Mouse (Mus musculus) thymus, postnatal 36 days (tissue): ENCODE measurements around the gene Xlr3a.
"Not testable (repeated sequence)": the region's sequence is repeated elsewhere in the genome, so short reads cannot be mapped to it uniquely, and the experiment has no call there.

Experiments used
- DNase-seq, 2 experiments: peaks; one replicate each; pipeline ENCODE4 v3.0.0; 2022; ENCODE audit warnings: mixed read lengths in 2 of 2

Gene Xlr3a

DNA sequence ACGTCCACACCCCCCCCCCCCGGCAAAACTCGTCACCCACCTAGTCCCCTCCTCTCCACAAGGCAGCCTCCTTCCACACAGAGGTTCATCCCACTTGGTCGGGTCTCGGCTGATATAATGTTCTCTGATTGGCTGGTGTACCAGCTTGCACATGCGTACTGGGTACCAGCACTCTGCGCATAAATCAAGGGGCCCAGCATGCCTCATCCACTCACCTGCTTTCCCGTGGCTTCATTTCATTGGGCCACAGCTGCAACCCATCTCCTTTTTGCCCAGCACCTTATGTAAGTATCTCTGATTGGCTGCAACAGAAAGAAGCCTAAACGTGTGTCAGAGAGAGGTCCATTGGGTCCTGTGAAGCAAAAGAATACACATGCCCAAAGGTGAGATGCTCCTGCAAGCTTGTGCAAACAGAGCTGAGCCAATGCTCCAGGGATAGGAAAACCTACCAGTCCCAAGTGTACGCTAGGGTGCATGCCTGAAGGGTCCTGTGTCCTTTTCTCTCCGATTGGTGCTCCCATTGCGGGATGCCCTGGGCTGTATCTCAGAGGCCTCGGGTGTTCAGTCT, at the start of gene Xlr3a:
Xlr3a (minus strand) TSS at position 155 of the 568 bp plus-strand sequence.
- DNase-seq, result not testable (repeated sequence)

DNA sequence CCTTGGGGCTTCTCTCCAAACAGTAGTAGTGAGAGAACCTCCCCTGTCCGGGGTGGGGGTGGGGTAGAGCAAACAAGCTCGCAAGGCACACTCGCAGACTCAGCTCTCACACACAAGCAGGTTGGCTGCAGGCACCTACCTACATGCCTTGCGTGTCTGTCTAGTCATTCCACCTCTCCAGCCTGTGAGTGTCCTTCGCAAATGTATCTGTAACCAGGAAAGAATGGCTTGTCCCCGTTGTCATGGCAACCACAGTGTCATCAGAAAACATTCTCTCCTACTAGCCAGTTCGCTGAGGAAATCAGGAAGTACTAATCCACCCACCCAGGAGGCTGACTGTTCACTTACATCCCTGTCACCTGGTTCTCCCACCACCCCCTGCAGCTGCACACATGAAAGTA, 46.3 kb upstream of the Xlr3a start:
- not testable (repeated sequence) for DNase-seq

DNA sequence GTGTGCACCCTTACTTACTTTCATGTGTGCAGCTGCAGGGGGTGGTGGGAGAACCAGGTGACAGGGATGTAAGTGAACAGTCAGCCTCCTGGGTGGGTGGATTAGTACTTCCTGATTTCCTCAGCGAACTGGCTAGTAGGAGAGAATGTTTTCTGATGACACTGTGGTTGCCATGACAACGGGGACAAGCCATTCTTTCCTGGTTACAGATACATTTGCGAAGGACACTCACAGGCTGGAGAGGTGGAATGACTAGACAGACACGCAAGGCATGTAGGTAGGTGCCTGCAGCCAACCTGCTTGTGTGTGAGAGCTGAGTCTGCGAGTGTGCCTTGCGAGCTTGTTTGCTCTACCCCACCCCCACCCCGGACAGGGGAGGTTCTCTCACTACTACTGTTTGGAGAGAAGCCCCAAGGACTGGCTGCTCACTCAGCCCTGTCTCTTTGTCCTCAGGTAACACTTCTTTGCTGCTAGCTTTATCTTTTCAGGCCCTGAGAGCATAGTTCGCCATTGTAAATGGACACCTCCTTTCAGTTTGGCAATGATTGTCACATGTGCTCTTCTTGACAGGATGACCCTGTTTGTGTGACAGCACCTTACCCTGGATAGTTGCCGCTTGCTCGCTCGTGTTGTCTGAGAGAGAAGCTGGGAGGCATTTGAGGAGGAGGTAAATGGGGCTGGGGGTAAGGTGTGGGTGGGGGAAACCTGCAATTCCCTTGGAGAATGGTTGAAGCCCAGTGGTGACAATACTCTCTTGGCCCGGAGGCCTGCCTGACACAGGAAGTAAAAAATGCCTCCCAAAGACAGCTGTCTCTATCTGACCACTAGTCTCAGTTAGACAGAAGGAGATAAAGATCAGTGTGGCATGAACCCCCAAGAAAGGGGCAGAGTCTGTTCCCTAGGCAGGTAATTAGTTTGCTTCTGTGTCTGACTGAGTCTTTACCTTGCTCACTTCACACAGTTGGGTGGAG, 26.2 kb upstream of the Xlr3a start:
- DNase-seq, result not testable (repeated sequence)

DNA sequence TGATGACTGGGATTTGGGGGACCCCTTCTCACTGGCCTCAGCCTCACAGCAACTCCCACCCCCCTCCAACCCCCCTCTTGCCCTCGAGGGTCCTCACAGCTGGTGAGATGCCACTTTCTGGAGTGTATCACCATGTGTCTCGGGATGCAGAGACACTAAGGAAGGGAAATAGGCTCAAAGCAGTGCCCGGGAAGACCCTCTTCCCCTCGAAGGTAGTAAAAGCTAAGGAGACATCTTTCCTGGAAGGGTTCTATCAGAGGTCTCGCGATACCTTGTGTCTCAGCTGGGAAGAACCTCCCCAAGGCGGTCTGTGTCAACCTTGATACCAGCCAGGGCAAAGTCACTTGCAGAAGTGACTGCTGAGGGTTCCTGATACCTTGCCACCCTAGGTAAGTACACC, 19.9 kb upstream of the Xlr3a start, which contains the start of gene Gm14685:
Gm14685 (plus strand) TSS at position 301 of the 400 bp plus-strand sequence.
- DNase-seq, result not testable (repeated sequence)

DNA sequence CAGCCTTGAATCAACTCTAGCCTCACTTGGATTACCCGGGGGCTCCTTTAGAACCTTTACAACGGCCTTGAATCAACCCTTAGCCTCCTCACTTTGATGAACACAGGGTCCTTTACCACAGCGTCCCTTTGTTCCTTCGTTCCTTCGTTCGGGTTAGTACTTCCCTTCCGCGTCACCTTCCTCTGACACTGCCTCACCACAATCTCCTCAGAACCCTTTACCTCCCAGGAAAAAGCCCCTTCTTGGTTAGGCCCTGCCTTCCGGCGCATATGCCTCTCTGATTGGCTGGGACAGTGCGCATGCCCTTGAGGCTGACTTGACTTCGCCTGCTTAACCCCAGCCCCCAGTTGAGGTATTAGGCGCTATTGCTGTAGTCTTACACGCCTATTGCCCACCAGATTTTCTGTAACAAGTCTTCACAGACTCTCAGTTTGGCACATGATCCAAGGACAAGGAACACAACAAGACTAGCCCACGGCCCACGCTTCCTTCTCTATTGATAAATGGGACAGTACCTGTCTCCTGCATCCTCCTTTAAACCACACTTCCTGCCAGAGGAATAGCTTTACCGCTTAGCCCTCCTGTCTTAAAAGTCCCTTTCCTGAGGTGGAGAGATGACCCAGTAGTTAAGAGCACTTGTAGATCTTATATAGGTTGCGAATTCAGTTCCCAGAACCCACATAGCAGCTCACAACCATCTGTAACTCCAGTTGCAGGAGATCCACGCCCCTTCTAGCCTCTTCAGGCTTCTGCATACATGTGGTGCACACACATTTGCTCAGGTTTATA, 14.4 kb downstream of the Xlr3a start, which contains the start of gene Xlr4a:
Xlr4a (minus strand) TSS at position 212 of the 789 bp plus-strand sequence.
- DNase-seq, result peak; percentile 46 to 47

DNA sequence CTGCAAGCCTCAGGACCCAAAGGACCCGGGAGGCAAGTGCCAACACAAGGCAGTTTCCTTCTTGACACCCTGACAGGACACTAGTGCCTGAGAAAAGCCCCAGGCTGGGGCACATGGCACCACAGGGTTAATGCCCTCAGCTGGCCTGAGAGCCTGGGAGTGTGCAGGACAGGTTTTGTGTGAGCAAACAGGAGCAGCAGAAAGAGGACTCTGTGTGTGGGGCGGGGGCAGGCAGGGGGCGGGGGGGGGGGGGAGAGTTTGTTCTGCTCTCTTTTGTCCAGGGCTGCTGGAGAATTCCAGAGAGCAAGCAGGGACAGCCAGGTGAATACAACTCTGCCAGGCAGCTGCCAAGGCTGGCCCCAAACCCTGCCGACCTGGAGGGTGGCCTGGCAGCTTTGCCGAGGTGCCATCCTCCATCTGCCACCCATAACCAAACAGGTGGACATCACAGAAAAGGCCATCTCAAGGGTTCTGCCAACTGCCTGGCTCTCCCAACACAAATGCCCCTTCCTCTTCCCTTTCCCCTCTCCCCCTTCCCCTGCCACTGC, 30.1 kb downstream of the Xlr3a start:
- DNase-seq, result not testable (repeated sequence)

DNA sequence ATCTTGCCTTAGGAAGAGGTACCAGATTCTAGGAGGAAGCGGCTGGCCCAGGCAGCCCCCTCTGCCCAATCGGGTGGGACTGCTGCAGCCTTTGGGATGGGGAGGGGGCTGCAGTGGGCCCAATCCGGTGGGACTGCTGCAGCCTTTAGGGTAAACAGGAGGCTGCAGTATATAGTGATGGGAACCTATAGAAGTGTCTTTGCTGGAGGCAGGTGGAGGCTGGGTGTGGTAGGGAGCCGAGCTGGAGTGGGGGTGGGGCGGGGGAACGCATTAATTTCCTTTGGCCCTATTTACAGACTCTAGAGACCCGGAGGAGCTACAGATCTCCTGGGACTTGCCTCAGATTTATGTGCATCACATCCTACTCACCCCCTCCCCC, 32.5 kb downstream of the Xlr3a start, which contains the start of gene Pnma3:
Pnma3 (plus strand) TSS at position 373 of the 379 bp plus-strand sequence.
- no peak for DNase-seq

DNA sequence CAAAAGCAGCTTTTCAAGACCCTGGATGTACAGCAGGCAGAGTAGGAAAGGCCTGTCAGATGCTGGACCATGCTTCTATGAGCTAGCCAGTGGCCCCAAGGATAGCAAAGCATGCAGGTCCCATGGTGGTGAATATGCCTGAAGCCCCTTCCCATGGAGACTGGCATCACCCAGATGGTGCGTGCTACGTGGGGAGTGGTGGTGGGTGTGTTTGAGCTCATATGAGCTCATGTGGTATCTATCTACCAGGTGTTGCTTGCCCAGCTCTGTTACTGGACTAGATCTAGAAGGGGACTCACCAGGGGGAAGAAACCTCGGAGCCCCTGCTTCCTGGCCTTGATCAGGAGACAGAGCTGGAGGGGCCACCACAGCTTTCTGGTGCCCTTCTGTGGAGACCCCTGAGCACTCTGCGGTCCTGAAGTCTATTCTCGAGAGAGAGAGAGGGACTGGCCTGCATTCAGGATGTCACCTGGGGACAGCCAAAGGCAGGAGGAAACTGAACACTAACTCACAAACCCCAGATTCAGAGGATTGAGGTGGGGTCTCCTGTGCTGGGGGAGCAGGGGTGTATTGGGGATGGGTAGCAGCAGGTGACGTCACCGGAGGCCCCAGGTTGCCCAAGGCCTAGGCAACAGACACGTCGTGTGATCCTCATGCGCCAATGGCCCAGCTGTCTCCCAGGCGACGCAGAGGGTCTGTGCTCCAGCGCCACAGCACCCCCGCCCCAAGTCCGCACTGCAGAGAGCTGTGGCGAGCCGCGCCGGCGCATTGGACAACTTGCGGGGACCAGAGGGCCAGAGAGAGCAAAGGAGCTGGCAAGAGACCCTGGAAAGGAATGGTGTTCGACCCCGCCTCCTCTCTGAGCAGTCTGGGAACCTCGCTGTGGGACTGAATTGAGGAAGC, 33.1 kb downstream of the Xlr3a start:
- no peak for DNase-seq

DNA sequence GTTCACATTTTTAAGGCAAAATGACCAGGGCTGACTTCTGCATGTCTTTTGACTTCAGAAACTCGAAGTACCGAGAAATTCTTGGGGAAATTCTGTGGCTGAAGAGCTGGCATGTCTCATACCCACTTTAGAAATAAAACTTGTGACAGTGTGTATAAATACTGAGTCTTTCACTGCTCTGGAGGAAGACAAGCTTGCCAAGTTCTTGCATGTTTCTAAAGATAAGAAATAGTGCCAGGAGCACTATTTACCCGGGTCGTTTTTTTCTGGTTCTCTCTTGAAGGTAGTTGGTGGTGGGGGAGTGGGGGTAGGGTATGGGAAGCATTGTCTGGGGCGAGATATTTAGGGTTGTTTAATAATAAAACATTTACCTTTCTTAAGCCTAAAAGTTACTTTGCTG, 34.6 kb downstream of the Xlr3a start:
- no peak for DNase-seq

DNA sequence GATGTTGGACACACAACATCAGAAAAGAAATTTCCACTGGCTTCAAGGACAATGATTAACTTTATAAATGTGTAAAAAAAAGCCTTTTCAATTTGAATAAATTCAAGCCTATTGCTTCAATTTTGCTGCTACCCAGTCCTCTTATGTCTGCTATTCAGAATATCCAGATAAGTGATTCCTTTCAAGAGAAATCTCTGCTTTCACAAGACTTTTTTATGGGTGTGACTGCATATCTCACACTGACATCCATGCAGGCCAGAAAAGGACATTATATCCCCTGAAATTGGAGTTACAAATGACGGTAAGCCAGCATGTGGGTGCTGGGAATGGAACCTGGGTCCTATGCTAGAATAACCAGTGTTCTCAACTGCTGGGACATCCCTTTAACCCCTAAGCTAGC, 35.4 kb downstream of the Xlr3a start:
- DNase-seq, result no peak

DNA sequence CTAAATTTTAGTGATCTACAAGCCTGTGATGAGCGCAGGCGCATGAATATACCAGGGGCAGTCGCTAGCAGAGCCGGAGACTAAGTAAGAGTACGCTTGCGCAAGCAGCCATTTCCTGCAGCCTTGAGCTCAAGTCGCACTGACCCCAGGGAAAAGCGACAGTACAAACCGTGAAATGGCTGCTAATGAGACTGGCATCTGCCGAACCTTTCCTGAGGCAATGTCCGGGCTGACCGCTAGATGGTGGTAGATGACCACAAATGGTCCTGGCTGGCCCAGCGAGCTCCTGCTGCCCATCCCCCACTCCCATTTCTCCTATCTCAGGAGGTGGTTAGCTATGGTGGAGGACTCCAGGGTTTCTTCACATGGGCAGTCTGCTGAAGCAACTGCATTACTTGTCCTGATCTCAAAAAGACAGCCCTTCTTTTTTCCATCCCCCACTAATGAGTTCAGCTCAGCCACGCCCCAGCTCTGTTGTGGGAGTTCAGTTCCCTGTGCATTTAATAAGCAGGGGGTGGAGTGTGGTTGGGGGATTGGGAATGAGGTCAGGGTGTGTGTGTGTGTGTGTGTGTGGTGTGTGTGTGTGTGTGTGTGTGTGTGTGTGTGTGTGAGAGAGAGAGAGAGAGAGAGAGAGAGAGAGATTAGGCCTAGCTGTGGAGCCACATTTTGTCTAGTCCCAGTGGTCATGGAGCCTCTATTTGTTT, 42.9 kb downstream of the Xlr3a start:
- peak; percentile 84 to 85 for DNase-seq

DNA sequence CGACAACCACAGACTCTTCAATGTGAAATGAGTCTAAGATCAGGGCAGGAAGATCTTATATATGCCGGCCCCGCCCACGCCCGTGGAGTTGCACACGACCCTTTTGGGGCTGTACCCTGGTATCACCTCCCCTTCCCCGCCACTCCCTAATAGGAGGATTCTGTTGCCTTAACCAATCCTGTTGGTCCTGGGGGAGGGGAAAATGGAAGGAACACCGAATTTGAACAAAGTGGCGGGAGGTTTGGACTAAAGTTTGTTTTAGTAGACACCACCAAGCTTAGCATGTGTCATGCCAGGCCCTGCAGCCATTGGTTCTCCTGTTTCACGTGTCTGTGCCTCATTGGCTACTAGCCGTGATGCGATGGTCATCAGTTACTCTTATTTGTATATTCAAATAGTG, 57.2 kb downstream of the Xlr3a start:
- no peak for DNase-seq

DNA sequence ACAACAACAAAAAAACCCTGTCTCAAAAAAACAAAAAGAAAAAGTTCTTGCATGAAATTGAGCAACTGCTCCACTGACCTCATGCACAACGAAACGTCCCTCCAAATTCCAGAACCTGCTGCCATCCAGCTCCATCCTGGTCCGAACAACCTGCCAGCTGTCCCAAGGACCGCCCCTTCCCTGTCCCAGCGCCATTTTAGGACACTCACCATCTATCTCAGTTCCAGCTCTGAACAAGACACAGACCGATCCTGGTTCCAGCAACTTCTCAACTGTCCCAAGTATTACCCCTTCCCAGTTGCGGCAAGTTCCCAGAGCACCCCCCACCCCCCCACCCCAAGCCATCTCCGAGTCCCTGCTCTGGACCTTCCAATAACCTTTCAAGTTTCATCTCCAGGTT, 58.1 kb downstream of the Xlr3a start:
- no peak for DNase-seq

DNA sequence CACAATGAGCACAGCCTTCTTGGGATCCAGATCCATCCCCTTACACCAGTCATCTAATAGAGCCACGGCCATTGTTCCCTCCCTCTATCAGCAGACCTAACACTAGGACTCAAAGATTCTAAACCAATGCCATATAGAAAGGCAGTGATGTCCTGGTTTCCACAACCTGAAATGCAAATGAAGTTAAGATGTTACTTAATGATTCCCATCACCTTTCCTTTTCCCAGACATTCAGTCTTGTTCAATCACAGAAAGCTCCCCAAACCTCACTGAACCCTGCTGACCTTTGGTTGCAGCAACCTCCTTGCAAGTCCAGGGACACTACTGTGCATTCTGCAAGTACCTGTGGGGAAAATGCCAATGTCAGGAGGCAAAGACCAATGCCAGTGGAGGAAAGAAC, 59.9 kb downstream of the Xlr3a start, which contains the start of gene Pnma5:
Pnma5 (minus strand) TSS at position 101 of the 400 bp plus-strand sequence.
- no peak for DNase-seq
